Mouse (Mus musculus) Muller cell, postnatal 12 days (primary cell): ENCODE results near the gene Traf3ip3.

Experiments used
- DNase-seq: peaks from one replicate; pipeline ENCODE4 v3.0.0-alpha.2; 2015; ENCODE audit errors: inconsistent ontology term

Traf3ip3 gene

GRCm38 (mm10) chr1:193129321-193129720 is 72.2 kb downstream of the Traf3ip3 start:
- no peak for DNase-seq

DNA sequence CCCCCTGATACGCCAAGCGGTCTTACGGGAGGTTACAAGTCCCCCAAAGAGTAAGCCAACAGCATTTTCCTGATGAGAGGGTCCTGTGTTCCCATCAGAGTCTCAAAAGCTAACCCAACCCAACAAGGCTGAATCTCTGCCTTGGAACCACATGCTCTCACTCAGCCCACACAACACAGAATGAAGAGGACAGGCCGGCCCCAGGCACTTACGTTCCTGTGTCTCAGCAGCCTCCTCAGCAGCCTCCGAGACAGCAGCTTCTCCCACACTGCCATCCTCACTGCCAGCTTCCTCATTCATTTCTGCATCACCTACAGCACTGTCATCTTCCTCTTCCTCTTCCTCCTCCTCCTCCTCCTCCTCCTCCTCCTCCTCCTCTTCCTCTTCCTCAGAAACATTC is 73.4 kb downstream of the Traf3ip3 start:
- DNase-seq, result no peak

DNA sequence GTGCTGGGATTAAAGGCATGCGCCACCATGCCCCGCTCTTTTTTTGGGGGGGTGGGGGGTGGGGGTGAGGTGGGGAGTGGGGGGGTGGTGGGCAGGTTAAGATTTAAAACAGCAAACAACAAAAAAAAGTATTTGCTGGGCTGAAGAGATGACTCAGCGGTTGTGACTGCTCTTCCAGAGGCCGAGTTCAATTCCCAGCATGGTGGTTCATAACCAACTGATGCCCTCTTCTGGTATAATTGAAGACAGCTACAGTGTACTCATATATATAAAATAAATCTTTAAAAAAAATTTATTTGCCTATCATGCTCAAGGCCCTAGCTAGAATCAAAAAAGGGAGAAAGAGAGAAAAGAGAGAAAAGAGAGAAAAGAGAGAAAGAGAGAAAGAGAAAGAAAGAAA is 75.7 kb downstream of the Traf3ip3 start:
- no peak for DNase-seq
